Mouse (Mus musculus) left cerebral cortex, postnatal 14 days (tissue): ENCODE measurements around the gene Klhl12. TPM values are rescaled to one million over a fixed set of nuclear protein-coding genes. Genes with fewer than 3 reads are reported as not detected.
A peak's percentile ranks its signal among the peaks of the same experiment; 100 is the strongest.
"Not testable (repeated sequence)": the region's sequence is repeated elsewhere in the genome, so short reads cannot be mapped to it uniquely, and the experiment has no call there.

ENCODE experiments used
- DNase-seq, 2 experiments: peaks; one replicate each; pipeline ENCODE4 v3.0.0; 2021 to 2022; ENCODE audit warnings: low spot score in 2 of 2, mixed read lengths in 1 of 2
- intact Hi-C: fragments of 180-260 bp; cut with DNase I; formaldehyde crosslinking; loops from one replicate; pipeline ENCODE4 v1.15.1; 2025
- long read RNA-seq, 2 experiments: library from polyadenylated mRNA; stranded (forward); transcript quantifications; one replicate each; pipeline ENCODE4 v2.0.0; 2021
- total RNA-seq, 2 experiments: library from RNA; stranded (reverse); gene quantifications; 2 replicates each; pipeline ENCODE4 v1.2.3; 2021

The Klhl12 gene
- 10 to 100 TPM; 35.4 to 37.1 TPM for total RNA-seq
- long read RNA-seq, experiment 1, transcript Klhl12-201 (12 exons, 3,408 nt): major isoform, 10 of 15 reads
- long read RNA-seq, experiment 1, partial matches to known transcripts: 4 of 15 reads
- long read RNA-seq, experiment 1, other reads (novel, unspliced or antisense): 1 of 15 reads
- long read RNA-seq, experiment 2, transcript Klhl12-201 (12 exons, 3,408 nt): major isoform, 8 of 16 reads
- long read RNA-seq, experiment 2, partial matches to known transcripts: 2 of 16 reads
- long read RNA-seq, experiment 2, other reads (novel, unspliced or antisense): 5 of 16 reads

DNA sequence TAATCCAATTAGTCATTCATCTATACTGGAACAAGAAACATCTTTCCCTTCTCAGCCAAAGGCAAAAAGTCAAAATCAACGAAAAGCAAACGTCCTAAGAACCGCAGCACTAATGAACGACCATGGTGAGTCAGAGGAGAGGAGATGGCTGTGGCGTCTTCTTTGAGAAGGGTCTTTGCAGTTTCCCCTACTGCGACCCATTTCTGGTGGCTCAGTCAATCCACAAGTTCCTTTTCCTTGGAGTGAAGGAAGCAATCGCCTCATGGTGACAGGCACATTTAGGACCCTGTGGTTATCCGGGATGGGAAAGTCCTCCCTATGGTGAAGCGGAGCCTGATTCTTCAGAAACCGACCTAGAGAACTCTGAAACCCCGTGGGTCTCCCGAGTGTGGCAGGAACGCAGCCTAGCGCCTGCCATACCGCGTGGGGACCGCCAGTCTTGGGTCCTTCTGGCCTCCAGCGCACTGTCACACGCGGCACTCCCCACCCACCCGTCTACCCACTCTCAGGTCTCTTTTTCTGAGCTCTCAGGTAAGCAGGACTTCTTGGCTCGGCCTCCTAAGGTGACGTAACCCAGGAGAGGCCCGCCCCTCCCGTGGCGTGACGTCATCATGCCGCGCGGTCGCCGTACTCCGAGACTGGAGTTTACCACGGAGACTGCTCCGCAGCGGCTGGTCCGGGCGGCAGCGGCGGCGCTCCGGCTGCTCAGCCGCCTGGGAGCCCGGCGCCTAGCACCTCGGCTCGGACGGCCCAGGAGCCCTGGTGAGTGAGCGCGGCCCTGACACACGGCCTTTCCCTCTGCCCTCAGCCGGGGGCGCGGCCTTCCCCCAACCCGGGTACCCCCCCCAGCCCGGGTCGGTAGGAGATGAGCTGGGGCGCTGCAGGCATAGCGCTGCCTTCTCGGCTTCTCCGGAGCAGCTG, at the start of gene Klhl12:
TSS of gene Klhl12 (plus strand) at position 628 of the 921 bp plus-strand sequence.
- DNase-seq: peak; percentile 93 to 96
- intact Hi-C loops: loop anchor here (1.0 kb wide), 1 partner anchor 93 kb away; no protein-coding TSS in a partner anchor

DNA sequence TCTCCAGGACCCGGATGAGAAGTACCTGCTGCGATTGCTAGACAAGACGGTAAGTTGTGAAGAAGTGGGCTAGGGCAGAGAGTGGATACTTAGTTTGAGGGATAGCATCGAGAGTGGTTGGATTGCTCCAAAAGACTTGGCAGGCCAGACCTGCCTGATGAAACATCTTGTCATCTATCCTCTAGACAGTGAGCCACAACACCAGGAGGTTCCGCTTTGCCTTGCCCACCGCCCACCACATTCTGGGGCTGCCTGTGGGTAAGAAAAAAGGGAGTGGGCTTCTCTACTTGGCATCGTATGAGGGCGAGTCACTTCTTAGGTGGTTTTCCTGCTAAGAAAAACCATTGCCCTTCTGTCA, 48.9 kb upstream of the Klhl12 start:
- DNase-seq: no peak
- intact Hi-C loops: no loop called here

DNA sequence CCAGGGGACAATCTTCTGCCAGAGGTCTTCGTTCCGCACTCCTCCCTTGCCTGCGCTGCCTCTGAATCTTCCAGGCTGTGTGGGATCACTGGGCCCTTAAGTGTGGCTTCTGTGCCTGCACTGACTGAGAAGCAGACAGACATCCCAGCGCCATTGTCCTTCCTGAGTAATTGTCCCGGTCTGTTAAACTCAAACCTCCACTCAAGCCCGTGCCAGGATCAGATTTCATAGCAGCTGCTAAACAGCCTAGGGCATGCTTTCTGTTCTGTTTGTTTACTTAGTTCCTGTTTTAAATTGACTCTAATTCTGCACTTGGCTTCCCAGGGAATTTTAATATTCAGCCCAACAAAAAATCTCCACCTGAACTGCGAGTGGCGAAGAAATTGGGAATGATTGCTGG, 47.3 kb upstream of the Klhl12 start:
- no peak for DNase-seq
- intact Hi-C loops: no loop called here

DNA sequence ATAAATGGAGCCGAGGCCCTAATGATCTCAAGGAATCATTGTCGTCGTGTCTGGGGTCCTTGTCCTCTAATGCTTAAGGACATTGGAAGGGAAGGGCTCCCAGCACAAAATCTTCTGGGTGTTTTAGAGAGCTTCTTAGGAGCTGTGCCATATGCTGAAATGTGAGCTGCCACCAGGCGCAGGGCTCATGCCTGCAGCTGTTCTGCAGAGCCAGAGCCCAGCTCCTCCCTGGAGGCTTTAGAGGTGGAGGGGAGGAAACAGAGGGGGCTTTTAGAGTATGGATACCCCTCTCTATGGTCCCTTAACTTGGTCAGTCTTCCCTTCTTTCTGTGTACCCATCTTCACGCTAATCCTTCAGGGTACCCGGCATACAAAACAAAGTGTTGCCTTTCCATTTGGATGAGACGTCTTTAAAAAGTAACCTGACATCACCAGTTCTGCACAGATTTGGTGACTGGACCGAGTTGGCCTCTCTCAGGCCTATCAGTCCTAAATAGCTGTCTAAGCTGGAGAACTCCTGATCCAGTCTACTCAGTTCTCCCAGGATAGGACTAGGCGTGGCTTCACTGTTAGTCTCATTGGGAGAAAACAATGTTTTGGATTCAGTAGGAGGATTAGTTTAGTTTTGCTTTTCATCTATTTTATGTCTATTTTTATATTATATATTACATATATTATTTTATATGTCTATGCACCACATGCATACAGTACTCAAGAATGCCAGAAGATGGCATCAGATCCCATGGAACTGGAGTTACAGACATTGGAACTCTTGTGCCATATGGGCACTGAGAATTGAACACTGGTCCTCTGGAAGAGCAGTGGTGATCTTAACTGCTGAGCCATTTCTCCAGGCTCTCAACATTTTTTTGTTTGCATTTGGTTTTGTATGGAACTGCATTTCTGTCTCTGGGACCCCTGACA, 43.4 kb upstream of the Klhl12 start:
- intact Hi-C loops: no loop called here
- DNase-seq: no peak

DNA sequence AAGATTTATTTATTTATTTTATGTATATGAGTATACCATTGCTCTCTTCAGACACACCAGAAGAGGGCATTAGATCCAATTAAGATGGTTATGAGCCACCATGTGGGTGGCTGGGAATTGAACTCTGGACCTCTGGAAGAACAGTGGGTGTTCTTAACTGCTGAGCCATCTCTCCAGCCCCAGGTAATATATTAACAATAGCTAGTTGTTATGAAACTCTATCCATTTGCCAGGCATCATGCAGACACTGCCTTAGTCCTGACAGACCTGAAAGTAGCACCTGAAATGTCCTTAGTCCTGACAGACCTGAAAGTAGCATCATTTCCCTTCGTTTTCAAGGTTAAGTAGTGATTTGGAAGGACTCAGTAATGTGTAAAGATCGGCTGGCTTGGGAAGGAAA, 41.3 kb upstream of the Klhl12 start:
- DNase-seq: no peak
- intact Hi-C loops: no loop called here

DNA sequence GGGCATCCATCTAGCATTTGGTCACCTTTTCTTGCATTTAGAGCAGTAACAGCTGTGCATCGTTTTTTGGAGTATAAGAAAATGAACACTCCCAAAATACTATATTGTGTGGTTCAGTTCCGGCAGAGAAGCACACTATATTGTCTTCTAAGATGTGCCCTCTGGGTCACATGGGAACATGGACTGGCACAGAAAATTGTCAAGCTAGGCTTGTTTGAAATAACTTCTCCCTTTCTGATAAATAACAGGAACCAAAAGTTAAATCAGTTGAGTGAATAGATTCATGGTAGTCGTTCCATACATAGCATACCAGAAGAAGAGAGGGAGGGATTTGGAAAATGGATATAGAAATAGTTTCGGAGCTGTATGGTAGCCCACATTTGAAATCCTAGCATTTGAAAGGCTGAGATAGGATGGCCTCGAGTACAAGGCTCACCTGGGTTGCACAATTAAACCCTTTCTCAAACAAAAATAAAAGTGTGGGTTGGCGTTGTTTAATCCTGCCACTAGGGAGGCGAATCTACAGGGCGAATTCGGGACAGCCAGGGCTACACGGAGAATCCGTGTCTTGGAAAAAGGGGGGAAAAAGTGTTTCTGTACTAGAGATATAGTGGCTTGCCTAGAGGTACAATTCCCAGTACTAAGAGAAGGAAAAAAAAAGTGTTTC, 40.7 kb upstream of the Klhl12 start:
- DNase-seq: no peak
- intact Hi-C loops: loop anchor here (5.0 kb wide), 1 partner anchor 52 kb away; the partner anchor contains the start of gene Tmem183a

DNA sequence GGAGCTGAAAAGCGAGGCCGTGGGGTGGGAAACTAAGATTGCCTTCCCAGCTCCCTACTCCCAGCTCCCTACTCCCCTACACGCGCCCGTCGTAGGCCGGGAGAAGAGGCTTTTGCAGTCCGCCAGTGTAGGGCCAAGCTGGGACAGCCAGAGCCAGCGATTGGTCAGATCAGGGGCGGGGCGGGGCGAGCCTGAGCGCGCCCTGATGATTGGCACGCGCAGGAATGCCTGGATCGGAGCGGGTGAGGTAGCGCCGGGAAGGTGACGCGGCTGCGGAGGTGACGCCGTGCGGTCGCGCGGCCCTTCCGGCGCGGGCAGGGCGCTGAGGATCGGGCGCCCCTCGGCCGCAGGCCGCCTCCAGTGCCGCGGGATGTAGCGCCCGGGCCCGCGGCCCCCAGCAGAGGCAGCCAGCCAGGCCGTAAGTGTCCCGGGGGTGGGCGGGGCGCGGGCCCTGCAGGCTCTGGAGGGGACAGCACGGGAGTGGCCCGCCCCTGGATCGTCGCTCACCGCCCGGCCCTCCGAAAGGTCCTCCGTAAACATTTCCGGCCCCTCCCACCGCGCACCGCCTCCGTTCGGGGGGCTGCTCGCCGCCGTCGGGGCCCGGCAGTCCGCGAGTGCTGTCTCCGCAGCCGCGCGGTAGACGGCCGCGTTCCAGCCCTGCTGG, 40.0 kb upstream of the Klhl12 start, which contains the start of gene Adipor1:
TSS of gene Adipor1 (plus strand) at position 211 of the 664 bp plus-strand sequence.
- DNase-seq: peak; percentile 98
- intact Hi-C loops: loop anchor here (5.0 kb wide), 1 partner anchor 53 kb away; the partner anchor contains the start of gene Tmem183a

DNA sequence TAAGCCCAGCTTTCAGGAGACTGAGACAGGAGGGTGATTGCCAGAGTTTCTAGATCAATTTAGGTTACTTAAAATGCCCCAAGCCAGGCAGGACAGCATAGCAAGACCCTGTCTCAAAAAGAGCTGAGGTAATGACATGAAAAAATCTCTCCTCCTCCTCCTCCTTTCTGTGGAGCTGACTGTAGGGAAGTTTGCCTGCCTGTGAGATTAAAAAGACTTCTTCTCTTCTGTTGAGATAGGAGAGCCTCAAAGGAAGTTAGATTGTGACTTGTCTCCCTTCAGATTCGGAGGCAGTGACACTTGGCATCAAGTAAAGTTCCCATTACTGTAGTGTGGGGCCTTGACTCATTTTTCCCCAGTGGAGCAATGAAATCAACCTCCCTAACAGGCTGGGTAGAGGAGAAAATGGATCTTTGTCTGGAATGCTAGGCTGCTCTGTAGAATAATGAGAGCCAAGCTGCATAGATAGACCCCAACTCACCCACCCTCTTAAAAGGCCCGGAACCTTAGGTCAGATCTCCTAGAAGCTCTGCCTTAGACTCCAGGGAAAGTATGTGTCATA, 36.8 kb upstream of the Klhl12 start:
- no peak for DNase-seq
- intact Hi-C loops: loop anchor here (5.0 kb wide), 1 partner anchor 56 kb away; the partner anchor contains the start of gene Tmem183a

DNA sequence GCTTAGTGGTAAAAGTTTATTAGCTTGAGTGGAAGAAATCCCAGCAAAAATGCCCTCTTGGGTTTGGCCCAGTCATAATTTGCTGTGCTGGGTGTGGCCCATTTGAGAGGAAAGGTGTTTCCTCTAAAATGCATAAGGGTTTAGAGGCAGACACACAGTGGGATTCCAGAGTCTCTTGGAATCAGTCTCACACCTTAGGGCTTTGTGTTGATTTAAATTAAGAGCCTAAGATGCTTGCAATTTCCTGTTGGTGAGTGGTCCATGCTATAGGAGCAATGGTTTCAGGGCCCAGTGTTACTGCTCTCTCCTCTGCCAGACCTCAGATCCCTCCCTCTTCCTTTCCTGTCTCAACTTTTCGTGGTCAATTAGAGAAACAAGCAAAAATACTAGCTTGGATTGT, 36.2 kb upstream of the Klhl12 start:
- intact Hi-C loops: loop anchor here (5.0 kb wide), 1 partner anchor 57 kb away; the partner anchor contains the start of gene Tmem183a
- no peak for DNase-seq

DNA sequence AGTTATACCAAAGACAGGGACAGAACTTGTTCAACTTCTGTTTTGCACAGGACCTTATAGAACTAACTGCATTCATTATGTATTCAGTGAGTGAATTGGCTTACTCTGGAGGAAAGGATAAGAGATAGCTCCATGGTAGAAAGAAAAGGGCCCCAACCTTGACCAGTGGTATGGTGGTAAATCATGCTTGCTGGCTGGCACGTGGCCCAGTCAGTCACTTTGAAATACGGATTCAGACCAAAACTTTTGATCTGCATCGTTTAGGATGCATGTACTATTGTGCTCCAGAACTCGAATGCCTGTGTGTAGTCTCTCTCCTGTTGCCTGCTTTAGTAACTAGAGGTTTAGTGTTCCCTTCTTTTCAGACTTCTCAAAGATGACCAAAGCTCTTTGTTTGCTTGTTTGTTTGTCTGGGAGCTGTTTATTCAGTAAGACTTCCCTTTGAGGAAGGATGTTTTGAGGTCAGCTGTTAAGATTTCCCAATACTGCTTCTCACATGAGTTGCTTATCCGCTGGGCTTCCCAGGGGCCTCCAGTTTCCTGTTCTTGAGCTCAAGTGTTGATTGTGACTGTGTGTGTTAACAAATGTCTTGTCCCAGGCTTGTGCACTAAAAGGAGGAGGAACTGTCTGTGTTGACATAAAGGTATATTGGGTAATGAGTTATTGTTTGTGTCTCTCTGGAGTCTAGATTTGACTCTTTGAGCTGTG, 35.4 kb upstream of the Klhl12 start:
- intact Hi-C loops: loop anchor here (5.0 kb wide), 1 partner anchor 58 kb away; the partner anchor contains the start of gene Tmem183a
- peak in 1 of 2 experiments; percentile 24 for DNase-seq

DNA sequence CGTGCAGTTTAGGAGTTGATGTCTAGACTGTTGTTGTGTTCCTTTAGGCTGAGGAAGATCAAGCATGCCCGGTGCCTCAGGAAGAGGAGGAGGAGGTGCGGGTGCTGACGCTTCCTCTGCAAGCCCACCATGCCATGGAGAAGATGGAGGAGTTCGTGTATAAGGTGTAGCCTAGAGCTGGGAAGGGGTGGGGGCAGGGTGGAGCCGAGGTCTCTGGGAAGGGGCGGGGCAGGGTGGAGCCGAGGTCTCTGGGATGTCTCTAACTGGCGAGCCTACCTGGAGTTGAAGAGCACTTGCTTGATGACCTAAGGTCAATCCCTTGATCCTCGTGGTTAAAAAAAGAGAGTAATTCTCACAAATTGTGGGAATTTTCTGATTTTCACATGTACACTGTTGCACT, 31.4 kb upstream of the Klhl12 start:
- intact Hi-C loops: no loop called here
- DNase-seq: no peak

DNA sequence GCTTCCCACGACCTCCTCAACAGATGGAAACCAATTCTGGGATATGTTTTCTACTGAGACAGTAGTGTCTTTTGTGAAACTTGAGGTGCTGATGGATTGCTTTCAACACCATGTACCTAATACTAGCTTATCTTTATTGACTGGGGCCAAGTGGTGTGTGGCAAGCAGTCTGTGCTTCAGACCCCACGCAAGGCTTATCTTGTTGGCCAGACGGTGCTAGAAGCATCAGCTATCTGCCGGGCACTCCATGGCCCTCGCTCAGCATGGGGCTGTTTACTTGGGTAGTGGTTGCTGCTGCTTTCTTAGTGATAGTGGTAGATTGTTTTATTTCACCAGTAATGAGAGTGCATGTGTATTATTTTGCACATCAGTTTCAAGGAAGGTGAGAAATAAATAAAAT, 29.0 kb upstream of the Klhl12 start:
- no peak for DNase-seq
- intact Hi-C loops: no loop called here

DNA sequence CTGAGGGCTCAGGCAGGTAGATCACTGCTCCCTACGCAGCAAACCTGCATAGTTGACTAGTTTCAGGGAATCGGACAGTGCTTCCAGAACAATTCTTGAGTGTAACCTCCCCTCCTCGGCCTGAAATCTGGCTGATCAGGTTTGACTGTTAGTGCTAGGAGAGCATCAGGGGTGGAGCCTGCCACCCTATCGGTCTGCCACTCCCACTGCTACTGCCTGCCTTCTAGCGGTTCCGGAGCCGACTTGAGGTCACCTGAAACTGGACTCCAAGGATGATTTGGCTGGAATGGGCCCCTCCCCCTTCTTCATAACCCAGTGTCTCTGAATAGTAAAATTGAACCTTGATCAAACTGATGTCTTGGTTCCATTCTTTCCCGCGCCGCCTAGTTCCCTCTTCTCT, 22.3 kb upstream of the Klhl12 start:
- DNase-seq: no peak
- intact Hi-C loops: no loop called here

DNA sequence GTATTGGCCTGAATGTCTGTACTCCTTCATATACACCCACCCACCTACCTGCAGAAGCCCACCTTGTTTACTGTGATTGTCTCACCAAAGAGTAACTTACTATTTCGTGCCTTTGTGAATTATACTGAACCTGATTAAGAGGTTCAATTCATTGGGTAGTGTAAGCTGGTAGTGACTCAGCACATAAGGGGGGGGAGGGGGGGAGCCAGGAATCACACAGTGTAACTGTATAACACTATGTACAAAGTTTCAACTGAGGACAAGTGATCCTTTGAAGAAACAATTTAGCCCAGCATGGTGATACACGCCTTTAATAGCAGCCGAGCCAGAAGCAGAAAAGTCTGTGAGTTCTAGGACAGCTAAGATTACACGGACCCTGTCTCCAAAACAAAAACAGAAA, 21.9 kb upstream of the Klhl12 start:
- no peak for DNase-seq
- intact Hi-C loops: no loop called here

DNA sequence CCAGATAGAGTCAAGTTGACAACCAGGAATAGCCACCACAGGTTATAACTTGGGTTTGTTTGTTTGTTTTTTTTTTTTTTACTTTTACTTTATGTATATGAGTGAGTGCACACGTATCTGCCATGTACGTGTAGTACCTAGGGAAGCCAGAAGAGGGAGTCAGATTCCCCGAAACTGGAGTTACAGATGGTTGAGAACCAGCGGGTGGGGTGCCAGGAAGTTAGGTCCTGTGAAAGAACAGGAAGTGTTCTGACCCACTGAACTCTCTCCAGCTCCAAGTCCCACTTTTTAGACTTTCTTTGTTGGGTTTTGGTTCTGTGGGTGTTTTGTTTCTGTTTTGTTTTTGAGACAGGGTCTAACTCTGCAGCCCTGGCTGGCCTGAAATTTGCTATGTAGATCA, 19.9 kb upstream of the Klhl12 start:
- intact Hi-C loops: no loop called here
- no peak for DNase-seq

DNA sequence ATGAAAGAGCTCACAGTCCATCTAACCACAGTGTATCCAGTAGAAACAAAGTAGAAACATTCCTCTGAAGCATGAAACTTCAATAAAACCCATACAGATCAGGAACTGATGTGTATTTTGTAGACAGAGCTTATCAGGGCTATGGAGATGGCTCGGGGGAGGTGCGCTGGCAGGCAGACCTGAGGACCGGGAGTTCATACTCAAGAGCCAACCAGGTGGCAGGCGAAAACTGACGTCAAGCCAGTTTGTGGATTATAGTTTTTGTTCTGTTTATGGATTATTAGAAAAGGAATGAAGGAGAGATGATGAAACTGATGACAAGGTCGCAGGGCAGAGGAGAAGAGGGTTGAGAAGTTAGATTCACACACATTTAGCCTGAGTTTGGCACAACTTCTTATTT, 14.9 kb upstream of the Klhl12 start:
- intact Hi-C loops: no loop called here
- DNase-seq: no peak

DNA sequence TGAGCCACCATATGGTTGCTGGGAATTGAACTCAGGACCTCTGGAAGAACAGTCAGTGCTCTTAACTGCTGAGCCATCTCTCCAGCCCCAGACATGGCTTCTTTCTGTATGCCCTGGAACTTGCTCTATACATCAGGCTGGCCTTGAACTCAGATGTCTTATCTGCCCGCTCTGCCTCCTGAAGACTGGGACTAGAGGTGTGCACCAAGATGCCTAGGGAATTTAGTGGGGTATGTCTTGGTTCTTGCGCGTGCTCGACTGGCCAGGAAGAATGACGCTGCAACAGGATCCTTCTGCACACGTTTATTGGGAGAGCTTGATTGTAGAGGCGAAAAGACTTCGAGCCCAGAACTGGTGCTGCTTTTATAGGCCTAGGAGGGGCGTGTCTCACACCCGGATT, 13.6 kb upstream of the Klhl12 start:
- intact Hi-C loops, DNase-seq: not testable (repeated sequence)
